Comparison of ENCODE assay signal across 19 mouse cellular contexts in the genomic region with DNA sequence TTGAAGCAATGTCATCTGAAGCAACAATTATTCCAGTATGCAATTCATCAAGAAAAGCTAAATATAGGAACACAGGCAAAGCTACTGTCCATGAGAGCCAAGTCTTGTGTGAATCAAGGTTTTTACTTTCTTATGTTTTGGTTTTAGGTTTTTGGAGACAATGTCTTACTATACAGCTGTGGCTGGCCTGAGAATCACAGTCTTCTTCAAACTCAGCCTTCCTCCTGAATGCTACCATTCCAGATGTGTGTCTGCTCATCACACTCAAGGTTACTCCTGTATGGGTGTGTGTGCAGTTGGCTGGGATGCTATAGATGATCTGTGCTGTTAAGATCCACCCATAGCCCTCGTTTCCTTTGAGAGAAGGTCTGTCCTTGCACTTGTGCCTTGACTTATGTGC.
"Had no signal": no experiment of that assay in that cellular context is flagged by ENCODE, and none has a peak within 500 bp of the region (broad histone marks: within the 10 kb centered on the region; RNA-seq: fewer than 3 reads in every experiment).

No protein-coding gene starts in this region.

- H3K4me1 ChIP-seq: liver, embryonic 13.5 days; liver, embryonic 15.5 days; stomach, embryonic 15.5 days had no signal

- ATAC-seq: liver, postnatal 0 days; midbrain, embryonic 15.5 days had no signal

- H3K27ac ChIP-seq: liver, embryonic 13.5 days; liver, embryonic 15.5 days; lung, embryonic 15.5 days; macrophage; midbrain, embryonic 12.5 days; midbrain, embryonic 15.5 days; neural tube, embryonic 12.5 days; stomach, embryonic 15.5 days had no signal

- H3K4me2 ChIP-seq: liver, embryonic 11.5 days; liver, embryonic 13.5 days; liver, embryonic 15.5 days; lung, embryonic 15.5 days; midbrain, embryonic 12.5 days; midbrain, embryonic 15.5 days; neural tube, embryonic 12.5 days; stomach, embryonic 15.5 days had no signal

- H3K4me3 ChIP-seq: liver, embryonic 13.5 days; liver, embryonic 15.5 days; lung, embryonic 15.5 days; megakaryocyte, embryonic 14.5 days; midbrain, embryonic 12.5 days; midbrain, embryonic 15.5 days; neural tube, embryonic 12.5 days; stomach, embryonic 15.5 days had no signal

- DNase-seq: liver, embryonic 13.5 days; liver, postnatal 0 days; lung, adult 2 months; lung, postnatal 10 days; lung, postnatal 36 days; right cerebral cortex, postnatal 14 days; spleen, adult 18-20 months; thymus, adult 2 months; thymus, postnatal 25 days; thymus, postnatal 4 days had no signal

- H3K27me3 ChIP-seq: liver, embryonic 13.5 days; liver, embryonic 15.5 days; lung, embryonic 15.5 days; megakaryocyte, embryonic 14.5 days; midbrain, embryonic 15.5 days; neural tube, embryonic 12.5 days; stomach, embryonic 15.5 days had no signal

- H3K9me3 ChIP-seq: liver, embryonic 13.5 days; liver, embryonic 15.5 days; lung, embryonic 15.5 days; megakaryocyte, embryonic 14.5 days; midbrain, embryonic 12.5 days; midbrain, embryonic 15.5 days; neural tube, embryonic 12.5 days; stomach, embryonic 15.5 days had no signal

- H3K9ac ChIP-seq: liver, embryonic 13.5 days; liver, embryonic 15.5 days; liver, postnatal 0 days; lung, embryonic 15.5 days; midbrain, embryonic 12.5 days; midbrain, embryonic 15.5 days; neural tube, embryonic 12.5 days; stomach, embryonic 15.5 days had no signal

- H3K36me3 ChIP-seq: liver, embryonic 13.5 days; liver, embryonic 15.5 days; lung, embryonic 15.5 days; midbrain, embryonic 12.5 days; midbrain, embryonic 15.5 days; neural tube, embryonic 12.5 days; stomach, embryonic 15.5 days had no signal
